Mouse (Mus musculus): ENCODE data around the gene Eif5b. TPM values are rescaled to one million over a fixed set of nuclear protein-coding genes. Genes with fewer than 3 reads are reported as not detected.
A peak's percentile ranks its signal among the peaks of the same experiment; 100 is the strongest.
"Not testable (repeated sequence)": the region's sequence is repeated elsewhere in the genome, so short reads cannot be mapped to it uniquely, and the experiment has no call there.

Gene Eif5b
- total RNA-seq (2021): 10 to 100 TPM; 31.1 to 36.5 TPM
- long read RNA-seq, experiment 1, full-length matches to known transcripts: 5 of 19 reads
- long read RNA-seq, experiment 1, partial matches to known transcripts: 13 of 19 reads
- long read RNA-seq, experiment 1, other reads (novel, unspliced or antisense): 1 of 19 reads
- long read RNA-seq, experiment 2, full-length matches to known transcripts: 12 of 49 reads
- long read RNA-seq, experiment 2, partial matches to known transcripts: 34 of 49 reads
- long read RNA-seq, experiment 2, other reads (novel, unspliced or antisense): 3 of 49 reads

DNA sequence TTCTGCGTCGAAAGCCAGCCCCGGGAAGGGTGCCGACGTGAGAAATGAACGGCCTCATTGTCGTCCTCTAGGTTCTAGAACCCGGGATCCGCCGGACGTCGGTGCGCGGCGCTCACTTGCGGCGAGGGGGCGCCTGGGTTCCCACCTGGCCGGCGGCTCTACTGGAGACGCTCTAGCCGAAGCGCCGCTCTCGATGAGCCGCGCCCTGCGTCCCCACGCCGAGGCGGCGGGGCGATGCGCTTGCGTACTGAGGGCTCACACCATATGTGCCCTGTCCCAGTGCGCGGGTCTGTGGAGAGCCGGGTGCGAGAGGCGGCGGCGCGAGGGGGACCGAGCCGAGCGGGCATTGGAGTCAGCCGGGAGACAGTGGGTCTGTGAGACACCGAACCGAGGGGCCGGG, at the start of gene Eif5b, which contains the start of gene Txndc9:
Eif5b (plus strand) TSS at position 144 of the 400 bp plus-strand sequence.
Txndc9 (minus strand) TSS at position 27 of the 400 bp plus-strand sequence.
- intact Hi-C loops (cut with DNase I): loop anchor here (5.0 kb wide), 2 partner anchors 129 to 131 kb away; partner anchors contain the start of genes Rev1 and Tsga10

DNA sequence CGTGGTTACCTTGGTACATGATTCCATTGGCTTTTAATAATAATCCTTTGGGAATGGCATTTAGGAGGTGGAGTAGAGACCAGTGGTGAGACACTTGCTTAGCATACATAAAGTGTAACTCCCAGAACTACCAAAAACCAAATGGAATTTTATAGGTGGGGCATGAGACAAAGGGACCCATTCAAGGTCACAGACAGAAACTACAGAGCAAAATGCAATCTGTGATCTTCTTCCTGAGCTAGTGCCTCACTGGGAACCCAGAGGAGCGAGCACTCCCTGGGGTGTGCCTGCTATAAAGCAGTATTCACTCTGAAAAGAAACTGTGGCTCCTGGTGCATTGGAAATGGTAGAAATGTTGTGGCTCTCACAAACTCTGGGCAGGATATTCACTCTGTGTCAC, 48.9 kb upstream of the Eif5b start:
- no peak for DNase-seq
- intact Hi-C loops (cut with DNase I): no loop called here

More for the DNA sequence above, at the start of gene Eif5b, which contains the start of gene Txndc9:
- DNase-seq: peak; percentile 88 to 92

DNA sequence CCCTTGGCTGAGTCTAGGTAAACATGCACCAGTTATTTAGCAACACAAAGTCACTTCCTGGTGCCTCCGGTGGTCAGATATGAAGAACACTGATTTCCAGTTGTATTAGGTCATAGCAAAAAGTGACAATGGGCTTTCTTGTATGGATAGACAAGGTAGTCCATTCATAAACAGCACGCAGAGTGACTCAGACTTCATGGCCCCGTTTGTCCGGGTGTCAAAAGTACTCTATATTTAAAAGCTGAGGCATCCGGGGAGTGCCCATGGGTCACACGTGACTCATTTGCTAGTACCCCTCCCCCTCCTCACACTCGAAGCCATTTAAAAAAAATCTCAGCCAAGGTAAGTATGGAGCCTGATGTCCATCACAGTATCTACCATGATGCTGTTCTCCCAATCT, 43.0 kb upstream of the Eif5b start:
- intact Hi-C loops (cut with DNase I): no loop called here
- DNase-seq: no peak

DNA sequence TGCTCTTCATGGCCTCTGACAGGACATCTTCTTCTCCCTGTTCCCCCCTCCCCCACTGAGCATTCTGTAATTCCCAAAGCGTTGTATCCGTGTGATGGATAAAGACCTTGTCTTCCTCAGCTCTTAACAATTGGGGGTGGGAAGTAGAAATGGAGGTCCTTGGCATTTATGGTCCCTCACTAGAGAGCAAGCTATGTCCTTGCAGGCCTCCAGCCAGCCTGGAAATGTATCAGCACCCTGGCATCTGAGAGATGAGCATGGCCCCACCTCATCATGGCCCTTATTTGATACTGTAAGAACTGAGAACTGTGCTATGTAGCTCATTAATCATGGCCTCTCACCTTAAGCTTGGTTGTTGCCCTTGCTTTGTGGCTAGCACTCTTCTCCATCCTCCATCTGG, 42.6 kb upstream of the Eif5b start:
- DNase-seq: no peak
- intact Hi-C loops (cut with DNase I): no loop called here

DNA sequence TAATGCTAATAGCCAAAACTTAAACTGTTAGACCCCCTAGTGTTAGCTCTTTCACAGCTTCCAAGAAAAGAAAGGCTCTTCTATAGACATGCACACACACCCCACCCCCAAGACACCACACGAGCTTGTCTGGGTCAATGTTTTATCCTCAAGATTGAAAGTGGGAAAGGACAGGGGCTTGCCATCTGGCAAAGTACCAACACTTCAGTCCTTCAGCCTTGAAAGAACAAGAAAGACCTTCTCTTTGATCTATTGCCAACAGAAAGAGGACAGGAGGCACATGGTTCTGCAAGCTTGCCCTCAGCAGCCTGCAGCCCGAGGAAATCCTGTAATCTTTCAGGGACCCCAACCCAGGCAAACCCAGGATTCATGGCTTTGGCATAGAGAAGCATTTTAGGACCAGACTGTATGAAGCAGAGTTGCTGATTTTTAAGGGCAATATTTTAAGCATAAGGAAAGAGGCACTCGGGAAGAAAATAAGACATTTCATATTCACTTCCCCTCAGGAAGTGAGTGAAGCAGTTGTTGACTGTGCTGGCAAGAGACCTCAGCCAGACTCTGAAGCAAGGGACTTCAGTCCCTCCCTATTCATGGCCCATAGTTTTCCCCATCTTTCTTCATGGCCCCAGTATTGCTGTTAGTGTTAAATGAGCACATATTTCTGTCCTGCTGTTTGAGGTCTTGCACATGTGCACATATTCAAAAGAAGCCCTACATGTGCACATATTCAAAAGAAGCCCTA, 40.9 kb upstream of the Eif5b start:
- no peak for DNase-seq
- intact Hi-C loops (cut with DNase I): no loop called here

DNA sequence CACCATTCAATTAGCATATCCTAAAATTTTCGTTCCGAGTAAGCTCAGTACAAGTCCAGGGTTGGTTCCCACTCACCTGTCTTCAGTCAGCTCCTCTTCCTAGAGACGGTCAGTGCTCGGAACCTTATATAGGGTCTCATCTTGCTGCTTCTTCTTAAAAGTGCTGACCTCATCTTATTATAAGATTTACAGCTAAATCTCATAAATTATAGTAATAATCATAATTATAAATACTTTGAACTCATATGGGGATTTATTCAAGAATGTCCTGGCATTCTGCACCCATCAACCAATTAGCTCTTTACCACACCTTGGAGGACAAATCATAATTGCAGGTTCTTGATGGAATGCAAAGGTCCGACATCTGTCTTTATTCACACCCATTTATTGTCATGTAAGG, 40.2 kb upstream of the Eif5b start, which contains the start of gene Lyg1:
Lyg1 (minus strand) TSS at position 101 of the 400 bp plus-strand sequence.
- intact Hi-C loops (cut with DNase I): no loop called here

DNA sequence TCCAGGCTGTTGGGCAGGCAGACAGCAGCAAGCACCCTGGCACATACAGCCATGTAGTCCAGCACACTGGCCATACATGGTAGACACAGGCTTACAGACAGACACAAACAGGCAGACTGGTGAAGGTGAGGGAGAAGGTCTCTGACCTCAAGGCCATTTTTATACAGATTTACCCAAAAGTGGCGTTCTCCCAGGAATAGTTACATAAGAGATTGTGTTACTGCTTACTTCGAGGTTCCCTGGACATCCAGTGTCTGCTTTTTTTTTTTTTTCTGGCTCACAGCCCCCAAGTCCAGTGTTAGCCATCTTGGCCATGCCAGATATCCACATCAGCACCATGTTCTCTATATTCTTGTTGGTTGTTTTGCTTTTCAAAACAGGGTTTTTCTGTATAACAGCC, 39.3 kb upstream of the Eif5b start:
- intact Hi-C loops (cut with DNase I): no loop called here

More for the DNA sequence above, 40.2 kb upstream of the Eif5b start, which contains the start of gene Lyg1:
- DNase-seq: no peak

DNA sequence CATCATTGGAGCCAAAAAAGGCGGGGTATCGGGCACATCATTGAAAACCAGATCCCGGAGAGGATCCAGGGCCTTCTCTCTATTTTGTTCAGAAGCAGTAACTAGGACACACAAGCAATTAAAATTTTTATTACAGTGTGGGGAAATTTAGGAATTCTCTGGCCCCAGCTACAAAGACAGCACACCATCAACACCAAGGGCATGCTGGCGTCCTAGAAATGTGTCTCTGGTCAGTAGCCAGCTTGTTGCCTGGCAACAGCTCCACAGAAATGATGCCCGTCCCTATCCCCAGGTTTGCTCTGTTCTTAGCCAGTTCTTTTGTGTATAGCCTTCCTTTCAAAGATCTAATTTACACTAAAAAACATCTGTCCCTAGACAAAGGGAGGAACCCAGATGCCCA, 38.3 kb upstream of the Eif5b start:
- DNase-seq: no peak
- intact Hi-C loops (cut with DNase I): no loop called here

More for the DNA sequence above, 39.3 kb upstream of the Eif5b start:
- DNase-seq: no peak

DNA sequence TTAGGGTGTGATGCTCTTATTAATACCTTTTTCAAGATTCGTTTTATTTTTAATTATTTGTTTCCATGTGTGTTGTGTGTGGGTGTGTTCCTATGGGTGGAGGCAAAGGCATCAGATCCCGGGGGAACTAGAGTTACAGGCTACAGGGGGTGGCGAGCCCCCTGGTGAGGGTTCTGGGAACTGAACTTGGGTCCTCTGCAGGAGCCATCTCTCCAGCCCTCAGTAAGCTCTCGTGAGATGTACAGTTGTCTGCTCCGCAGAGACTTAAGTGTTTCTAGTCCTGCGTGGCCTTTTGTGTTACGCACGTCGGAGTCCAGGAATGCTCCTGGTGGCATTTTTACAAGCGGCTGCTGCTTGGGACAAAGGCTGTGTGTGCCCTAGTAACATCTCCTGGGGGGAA, 32.2 kb upstream of the Eif5b start:
- intact Hi-C loops (cut with DNase I): no loop called here
- DNase-seq: no peak

DNA sequence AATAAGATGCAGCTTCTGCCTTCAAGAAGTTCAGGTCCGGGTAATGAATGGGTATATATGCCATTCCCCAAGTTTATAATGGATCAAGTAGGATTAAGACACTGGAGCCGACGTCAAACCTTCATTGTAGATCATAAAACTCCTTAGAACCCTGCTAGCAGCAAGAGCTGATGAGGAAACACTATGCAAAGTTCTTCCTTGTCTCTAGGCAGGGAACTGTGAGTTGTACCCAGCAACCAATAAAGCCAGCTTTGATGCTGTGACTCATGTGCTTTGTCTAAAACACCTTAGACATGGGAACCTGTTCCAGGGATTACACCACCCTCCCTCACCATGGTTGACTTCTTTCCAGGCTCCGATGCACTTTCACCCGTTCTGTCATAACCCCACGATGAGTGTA, 29.1 kb upstream of the Eif5b start:
- intact Hi-C loops (cut with DNase I): no loop called here
- DNase-seq: no peak

DNA sequence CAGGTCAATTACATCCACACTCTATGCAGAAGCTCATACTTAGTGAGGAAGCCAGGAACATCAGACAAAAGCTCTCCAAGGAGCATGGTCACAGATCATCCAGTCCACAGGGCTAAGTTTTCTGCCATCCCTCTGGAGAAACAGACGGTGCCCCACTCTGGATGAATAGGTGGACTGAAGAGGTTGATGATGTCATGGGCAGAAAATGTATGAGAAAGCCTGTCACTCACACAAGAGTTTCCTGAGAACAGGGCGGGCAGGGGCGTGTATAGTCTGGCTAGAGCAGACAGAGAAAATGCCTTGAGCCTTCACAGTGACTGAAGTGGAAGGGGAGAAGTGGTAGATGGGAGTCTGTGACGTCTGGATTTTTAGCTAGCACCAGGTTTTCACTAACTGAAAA, 26.3 kb upstream of the Eif5b start:
- intact Hi-C loops (cut with DNase I): no loop called here
- no peak for DNase-seq

DNA sequence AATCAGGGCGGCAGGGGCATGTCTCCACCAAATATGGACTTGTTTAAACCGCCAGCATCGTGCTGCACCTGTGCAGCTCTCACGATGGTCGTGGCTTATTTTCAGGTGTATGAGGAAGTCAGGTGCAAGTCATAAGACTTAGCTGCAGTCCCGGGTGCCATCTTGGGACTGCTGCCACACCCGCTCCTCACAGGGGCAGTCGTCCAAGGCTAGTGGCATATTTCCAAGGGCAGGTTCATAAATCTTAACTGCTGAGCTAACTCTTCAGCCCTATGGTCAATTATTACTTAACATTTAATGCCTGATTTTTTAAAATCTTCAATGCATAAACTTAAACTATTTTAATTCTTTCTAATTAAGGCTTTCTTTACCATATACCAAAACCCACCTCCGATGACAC, 21.1 kb upstream of the Eif5b start:
- DNase-seq; intact Hi-C loops (cut with DNase I): not testable (repeated sequence)

DNA sequence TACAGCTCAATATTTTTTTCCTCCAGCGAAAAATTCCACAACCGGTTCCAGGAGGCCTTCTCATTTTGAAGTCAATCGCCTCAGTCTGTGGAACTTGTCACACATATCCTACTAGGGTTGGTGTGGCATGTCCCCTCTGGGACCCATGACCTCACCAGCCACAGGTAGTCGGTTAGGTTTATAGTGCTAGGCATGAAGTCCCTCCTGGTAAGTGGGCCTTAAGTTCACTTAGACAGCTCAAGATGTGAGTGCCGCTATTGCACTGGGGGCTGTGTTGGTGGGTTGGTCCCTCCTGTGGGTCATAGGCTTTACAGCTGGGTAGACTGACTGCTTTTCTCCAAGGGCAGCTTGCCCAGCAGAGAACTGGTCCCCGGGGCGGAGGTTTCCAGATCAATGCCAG, 20.5 kb upstream of the Eif5b start:
- intact Hi-C loops (cut with DNase I): no loop called here
- no peak for DNase-seq

DNA sequence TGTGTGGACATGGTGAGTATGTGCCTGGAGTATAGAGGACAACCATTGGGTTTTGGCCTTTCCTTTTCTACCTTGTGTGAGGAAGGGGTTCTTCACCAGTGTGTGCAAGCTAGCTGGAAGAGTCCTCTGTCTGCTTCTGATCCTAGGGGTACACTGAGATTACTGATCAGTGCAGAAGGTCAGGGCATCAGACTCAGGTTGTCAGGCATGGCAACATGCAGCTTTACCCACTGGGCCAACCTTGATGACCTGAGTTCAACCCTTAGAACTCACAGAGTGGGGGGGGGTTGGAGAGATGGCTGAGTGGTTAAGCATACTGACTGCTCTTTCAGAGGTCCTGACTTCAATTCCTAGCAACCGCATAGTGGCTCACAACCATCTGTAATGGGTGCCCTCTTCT, 13.5 kb upstream of the Eif5b start:
- intact Hi-C loops (cut with DNase I): loop anchor here (10.0 kb wide), 1 partner anchor 310 kb away; no protein-coding TSS in a partner anchor
- no peak for DNase-seq

DNA sequence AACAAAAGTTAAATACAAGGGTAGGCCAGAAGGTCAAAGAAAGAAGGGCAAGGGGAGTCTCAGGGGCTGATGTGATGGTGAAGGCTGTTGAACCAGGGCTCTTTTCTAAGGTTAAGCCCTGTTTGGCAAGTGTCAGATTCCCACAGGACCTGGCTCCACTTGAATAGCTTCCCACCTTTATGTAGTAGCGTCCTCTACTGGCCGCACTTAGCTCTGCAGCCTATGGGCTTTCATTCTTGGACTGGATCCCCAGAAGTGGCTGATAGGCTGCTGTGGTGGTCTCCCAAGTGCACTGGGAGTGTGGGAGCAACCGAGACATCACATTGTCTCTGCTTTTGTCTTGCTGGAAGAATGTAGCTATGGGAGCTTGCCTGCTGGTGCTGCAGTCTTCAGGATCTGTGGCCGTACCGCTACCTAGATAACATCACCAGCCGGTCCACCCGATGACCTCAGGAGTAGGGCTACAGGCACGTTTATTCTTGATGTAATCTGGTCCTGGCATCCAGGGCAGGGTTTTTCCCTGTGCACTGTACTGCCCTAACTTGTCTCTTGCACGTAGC, 12.0 kb upstream of the Eif5b start:
- intact Hi-C loops (cut with DNase I): loop anchor here (10.0 kb wide), 1 partner anchor 311 kb away; no protein-coding TSS in a partner anchor
- DNase-seq: no peak

DNA sequence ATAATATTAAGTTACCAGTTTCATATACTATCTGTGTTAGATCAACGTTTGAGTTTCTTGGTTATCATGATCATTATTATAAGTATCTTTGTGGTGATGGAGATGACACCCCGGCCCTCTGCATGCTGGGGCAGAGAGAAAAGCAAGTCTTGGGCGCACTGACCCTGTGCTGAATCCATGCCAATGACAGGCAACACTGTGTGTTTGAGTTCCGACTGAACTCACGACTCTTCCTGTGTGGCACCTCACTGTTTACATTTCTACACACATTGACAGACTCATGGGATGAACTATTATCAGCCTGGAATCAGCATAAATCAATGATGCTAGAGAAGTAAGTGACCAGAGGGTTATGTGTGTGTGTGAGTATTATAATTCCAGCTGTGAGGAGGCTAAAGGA, 10.0 kb upstream of the Eif5b start:
- intact Hi-C loops (cut with DNase I): loop anchor here (10.0 kb wide), 1 partner anchor 313 kb away; no protein-coding TSS in a partner anchor
- DNase-seq: no peak

DNA sequence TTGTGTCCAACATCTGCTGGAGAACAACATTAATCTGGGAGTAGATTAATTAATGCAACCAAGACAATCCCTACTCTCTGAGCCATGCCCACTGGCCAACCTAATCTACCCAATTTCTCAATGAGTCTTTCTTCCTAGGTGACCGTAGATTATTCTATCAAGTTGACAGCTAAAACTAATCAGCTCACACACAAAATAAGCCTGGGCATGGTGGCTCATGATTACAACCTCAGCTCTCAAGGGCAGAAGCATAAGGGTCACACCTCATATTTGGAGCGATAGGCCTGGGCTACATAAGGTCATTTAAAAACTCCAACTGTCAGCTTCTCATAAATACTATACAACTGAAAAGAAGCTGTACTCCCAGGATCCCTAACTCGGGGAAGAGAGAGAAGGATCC, 1.6 kb upstream of the Eif5b start:
- DNase-seq: no peak
- intact Hi-C loops (cut with DNase I): loop anchor here (5.0 kb wide), 2 partner anchors 129 to 131 kb away; partner anchors contain the start of genes Rev1 and Tsga10

DNA sequence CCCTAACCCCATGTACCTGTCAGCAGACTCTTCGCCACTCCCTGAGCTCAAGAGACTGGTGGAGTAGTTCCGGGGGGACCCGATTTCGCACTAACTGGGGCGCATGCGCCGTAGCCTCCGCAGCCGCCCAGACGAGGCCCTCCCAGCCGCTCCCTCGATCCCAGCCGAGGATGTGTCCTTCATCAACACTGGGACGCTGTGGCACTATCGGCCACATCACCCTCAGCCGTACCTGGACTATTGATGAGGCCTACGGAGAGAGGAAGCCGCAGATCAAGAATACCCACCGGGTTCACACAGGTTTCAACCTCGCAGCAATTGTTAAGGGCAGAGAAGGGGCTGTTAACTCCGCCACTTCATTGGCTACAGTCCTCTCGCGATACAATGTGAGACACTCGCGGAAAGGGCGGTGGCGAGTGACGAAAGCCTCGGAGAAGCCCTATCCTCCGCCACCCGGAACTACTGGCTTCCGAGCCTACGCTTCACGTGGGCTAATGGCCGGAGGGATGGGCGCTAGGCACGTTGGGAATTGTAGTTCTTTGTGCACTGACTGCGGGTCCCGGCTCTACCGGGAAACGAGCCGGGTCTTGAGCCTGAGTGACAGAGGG, 829 bp upstream of the Eif5b start:
- intact Hi-C loops (cut with DNase I): loop anchor here (5.0 kb wide), 2 partner anchors 130 kb away; partner anchors contain the start of genes Rev1 and Tsga10
- DNase-seq: peak; percentile 95 to 97

DNA sequence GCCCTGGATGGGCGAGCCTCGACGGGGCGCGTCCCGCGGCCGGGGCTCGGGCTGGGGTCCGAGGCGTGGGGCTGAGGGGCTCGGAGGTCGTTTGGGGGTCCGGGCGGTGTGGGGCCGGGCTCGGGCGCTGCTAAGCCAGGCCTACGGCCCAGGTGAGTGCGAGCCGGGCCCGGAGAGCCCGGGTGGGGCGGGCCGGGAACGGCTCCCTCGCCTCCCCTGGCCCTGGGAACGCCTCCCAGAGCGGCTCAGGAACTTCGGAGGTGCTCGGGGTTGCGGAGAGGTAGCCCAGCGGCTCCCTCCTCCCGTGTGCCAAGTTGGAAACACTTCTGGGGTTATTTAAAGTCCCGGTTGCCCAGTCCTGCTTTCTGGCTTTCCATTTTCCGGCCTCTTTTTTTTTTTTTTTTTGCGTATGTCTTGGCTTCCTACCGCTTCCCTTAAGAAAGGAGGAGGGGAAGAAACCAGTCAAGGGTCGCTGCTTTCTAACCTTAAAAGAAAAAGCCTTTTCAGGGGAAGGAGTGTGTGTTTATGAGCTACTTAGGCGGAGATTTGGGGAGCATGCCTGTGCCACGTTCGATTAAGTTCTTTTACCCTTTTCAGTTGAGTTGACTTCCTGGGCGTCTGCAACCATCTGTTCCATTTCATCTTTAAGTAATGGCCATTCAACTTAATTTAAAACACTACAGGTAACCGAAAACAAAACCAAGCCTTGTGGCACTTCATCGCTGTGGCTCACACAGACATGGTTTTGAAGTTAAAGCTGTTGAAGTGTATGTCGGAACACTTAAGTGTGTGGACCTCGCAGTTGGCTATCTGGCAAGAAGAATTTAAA, 775 bp downstream of the Eif5b start:
- no peak for DNase-seq
- intact Hi-C loops (cut with DNase I): loop anchor here (5.0 kb wide), 2 partner anchors 129 to 131 kb away; partner anchors contain the start of genes Rev1 and Tsga10

DNA sequence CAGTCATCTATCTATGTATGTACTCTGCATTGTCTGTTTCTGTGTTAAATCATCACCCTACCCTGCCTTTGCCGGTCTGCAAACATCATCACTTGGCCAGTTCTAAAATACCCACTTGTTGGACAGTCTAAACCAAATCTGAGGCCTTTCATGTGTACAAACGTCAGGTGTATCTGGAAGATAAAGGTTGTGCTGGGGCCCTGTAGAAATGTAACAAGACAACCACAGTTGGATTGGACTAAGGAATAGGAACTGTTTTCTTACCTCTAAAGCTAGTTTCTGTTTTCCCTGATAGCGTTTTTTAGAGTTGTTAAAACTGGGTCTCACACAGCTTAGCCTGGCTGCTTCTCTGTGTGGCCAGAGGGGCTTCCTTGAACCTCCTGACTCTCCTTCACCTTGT, 1.7 kb downstream of the Eif5b start:
- no peak for DNase-seq
- intact Hi-C loops (cut with DNase I): loop anchor here (5.0 kb wide), 2 partner anchors 128 to 132 kb away; partner anchors contain the start of genes Rev1 and Tsga10
